Mouse (Mus musculus) hindbrain, embryonic 12.5 days (tissue): ENCODE data around the gene Gm20219. TPM values are rescaled to one million over a fixed set of nuclear protein-coding genes. Genes with fewer than 3 reads are reported as not detected.
A peak's percentile ranks its signal among the peaks of the same experiment; 100 is the strongest.

ENCODE experiments used
- ATAC-seq: fragments of 200-750 bp; cut with Nextera tagmentation; 2 replicates; pipeline ENCODE4 v1.8.0; 2017; ENCODE audit warnings: moderate TSS enrichment; ENCODE audit not compliant: low FRiP score
- H3K27ac ChIP-seq: fragments of 300-500 bp; sonication (generic); 2 replicates; pipeline ENCODE4 v1.5.1; 2016; ENCODE audit warnings: mild to moderate bottlenecking
- H3K27me3 ChIP-seq: fragments of 300-500 bp; sonication (generic); 2 replicates; pipeline ENCODE4 v1.6.1; 2016; ENCODE audit warnings: mild to moderate bottlenecking
- H3K36me3 ChIP-seq: fragments of 300-500 bp; sonication (generic); 2 replicates; pipeline ENCODE4 v1.6.1; 2016; ENCODE audit warnings: mild to moderate bottlenecking
- H3K4me1 ChIP-seq: fragments of 300-500 bp; sonication (generic); 2 replicates; pipeline ENCODE4 v1.6.1; 2016
- H3K4me2 ChIP-seq: fragments of 300-500 bp; sonication (generic); replicated peaks from 2 replicates; pipeline ENCODE4 v1.6.1; 2016; ENCODE audit warnings: mild to moderate bottlenecking
- H3K4me3 ChIP-seq: fragments of 300-500 bp; sonication (generic); 2 replicates; pipeline ENCODE4 v1.5.1; 2016; ENCODE audit warnings: mild to moderate bottlenecking
- H3K9ac ChIP-seq: fragments of 300-500 bp; sonication (generic); 2 replicates; pipeline ENCODE4 v1.6.1; 2016; ENCODE audit warnings: mild to moderate bottlenecking, moderate library complexity
- H3K9me3 ChIP-seq: fragments of 300-500 bp; sonication (generic); replicated peaks from 2 replicates; pipeline ENCODE4 v1.6.1; 2016; ENCODE audit warnings: mild to moderate bottlenecking
- WGBS: fragments of 180-500 bp; shearing (Covaris S2); methylation state at CpG from one replicate; pipeline ENCODE4 v1.1.7; 2016; 5-methylcytosine and 5-hydroxymethylcytosine counted together
- polyA plus RNA-seq: library from polyadenylated mRNA; unstranded; fragments of >200 nt; fragmentation: Nextera tagmentation; extraction: Ambion mirVana; gene quantifications from 2 replicates; pipeline ENCODE4 v1.2.1, GENCODE M21; 2016

The Gm20219 gene
- polyA plus RNA-seq, 1 experiment from 2014 or later = 2.0 TPM

- Histone ChIP-seq H3K27ac (no peak overlapping the region), H3K4me1 (0 out of 2 replicates have a peak, but pooled peaks cover 3% of the 10 kb centered on the region), H3K36me3 (peaks cover 91% of the 10 kb centered on the region), H3K27me3 (no peaks in the 10 kb centered on the region), H3K9me3 (no peaks in the 10 kb centered on the region), H3K4me2 (no peak overlapping the region), H3K9ac (no peak overlapping the region), H3K4me3 (no peak overlapping the region)
- 93% methylated on average over 3 of the region's 3 CpGs for WGBS
- ATAC-seq = no peak
Observed at GRCm38 (mm10) chr17:56572939-56573338, 18.8 kb upstream of the Gm20219 start.

GRCm38 (mm10) chr17:56572154-56572553 lies 18.0 kb upstream of the Gm20219 start:
- H3K4me2 ChIP-seq = no peak overlapping the region
- ATAC-seq = no peak
- H3K4me3 ChIP-seq = no peak overlapping the region
- H3K4me1 ChIP-seq = 0 out of 2 replicates have a peak, but pooled peaks cover 3% of the 10 kb centered on the region
- H3K36me3 ChIP-seq = peaks cover 91% of the 10 kb centered on the region
- H3K27me3 ChIP-seq = no peaks in the 10 kb centered on the region
- H3K27ac ChIP-seq = no peak overlapping the region
- WGBS = 53% methylated on average over 1 of the region's 1 CpGs
- no peak overlapping the region for H3K9ac ChIP-seq
- no peaks in the 10 kb centered on the region for H3K9me3 ChIP-seq

GRCm38 (mm10) chr17:56570287-56570686 lies 16.1 kb upstream of the Gm20219 start:
- 84% methylated on average over 4 of the region's 4 CpGs for WGBS
- Histone ChIP-seq H3K9me3 (no peaks in the 10 kb centered on the region), H3K9ac (no peak overlapping the region), H3K27me3 (no peaks in the 10 kb centered on the region), H3K27ac (no peak overlapping the region), H3K4me2 (no peak overlapping the region), H3K4me3 (no peak overlapping the region), H3K4me1 (0 out of 2 replicates have a peak, but pooled peaks cover 3% of the 10 kb centered on the region), H3K36me3 (peaks cover 98% of the 10 kb centered on the region)
- ATAC-seq = no peak

GRCm38 (mm10) chr17:56567370-56567769 lies 13.2 kb upstream of the Gm20219 start:
- 94% methylated on average over 4 of the region's 4 CpGs for WGBS
- H3K27me3 ChIP-seq = no peaks in the 10 kb centered on the region
- ATAC-seq = no peak
- H3K4me2 ChIP-seq = no peak overlapping the region
- peaks cover 100% of the 10 kb centered on the region for H3K36me3 ChIP-seq
- H3K9ac ChIP-seq = no peak overlapping the region
- no peak overlapping the region for H3K4me3 ChIP-seq
- H3K27ac ChIP-seq = no peak overlapping the region
- 0 out of 2 replicates have a peak, but pooled peaks cover under 1% of the 10 kb centered on the region for H3K4me1 ChIP-seq
- H3K9me3 ChIP-seq = no peaks in the 10 kb centered on the region

- H3K9me3 ChIP-seq = no peaks in the 10 kb centered on the region
- H3K27me3 ChIP-seq = no peaks in the 10 kb centered on the region
- H3K4me1 ChIP-seq = no peaks in the 10 kb centered on the region
- no peak overlapping the region for H3K27ac ChIP-seq
- whole genome bisulfite sequencing = 96% methylated on average over 5 of the region's 5 CpGs
- H3K9ac ChIP-seq = no peak overlapping the region
- no peak for ATAC-seq
- H3K4me3 ChIP-seq = no peak overlapping the region
- H3K4me2 ChIP-seq = no peak overlapping the region
- peaks cover 100% of the 10 kb centered on the region for H3K36me3 ChIP-seq
Observed at GRCm38 (mm10) chr17:56566918-56567317, 12.7 kb upstream of the Gm20219 start.

- H3K4me3 ChIP-seq = no peak overlapping the region
- no peaks in the 10 kb centered on the region for H3K9me3 ChIP-seq
- H3K4me2 ChIP-seq = no peak overlapping the region
- H3K36me3 ChIP-seq = peaks cover 100% of the 10 kb centered on the region
- ATAC-seq = no peak
- H3K27me3 ChIP-seq = no peaks in the 10 kb centered on the region
- no peak overlapping the region for H3K27ac ChIP-seq
- H3K9ac ChIP-seq = no peak overlapping the region
- no peaks in the 10 kb centered on the region for H3K4me1 ChIP-seq
- 95% methylated on average over 29 of the region's 29 CpGs for WGBS
Observed at GRCm38 (mm10) chr17:56566293-56566692, 12.1 kb upstream of the Gm20219 start.

GRCm38 (mm10) chr17:56561866-56562265 lies 7.7 kb upstream of the Gm20219 start:
- Histone ChIP-seq H3K27me3 (no peaks in the 10 kb centered on the region), H3K4me3 (no peak overlapping the region), H3K9me3 (no peaks in the 10 kb centered on the region), H3K9ac (no peak overlapping the region), H3K4me2 (no peak overlapping the region), H3K36me3 (peaks cover 63% of the 10 kb centered on the region), H3K4me1 (no peaks in the 10 kb centered on the region), H3K27ac (no peak overlapping the region)
- no peak for ATAC-seq
- WGBS = 95% methylated on average over 2 of the region's 2 CpGs

- no peaks in the 10 kb centered on the region for H3K27me3 ChIP-seq
- no peak overlapping the region for H3K4me3 ChIP-seq
- no peak overlapping the region for H3K27ac ChIP-seq
- H3K9ac ChIP-seq = no peak overlapping the region
- no peaks in the 10 kb centered on the region for H3K9me3 ChIP-seq
- H3K4me2 ChIP-seq = no peak overlapping the region
- H3K4me1 ChIP-seq = no peaks in the 10 kb centered on the region
- H3K36me3 ChIP-seq = peaks cover 46% of the 10 kb centered on the region
- WGBS = 80% methylated on average over 1 of the region's 1 CpGs
- ATAC-seq = no peak
Observed at GRCm38 (mm10) chr17:56560131-56560530, 5.9 kb upstream of the Gm20219 start.

GRCm38 (mm10) chr17:56559386-56559785 lies 5.2 kb upstream of the Gm20219 start:
- H3K27me3 ChIP-seq = no peaks in the 10 kb centered on the region
- H3K36me3 ChIP-seq = peaks cover 39% of the 10 kb centered on the region
- H3K9me3 ChIP-seq = no peaks in the 10 kb centered on the region
- H3K27ac ChIP-seq = no peak overlapping the region
- no peak overlapping the region for H3K4me2 ChIP-seq
- WGBS = 81% methylated on average over 3 of the region's 3 CpGs
- H3K9ac ChIP-seq = no peak overlapping the region
- ATAC-seq = no peak
- H3K4me3 ChIP-seq = no peak overlapping the region
- no peaks in the 10 kb centered on the region for H3K4me1 ChIP-seq

- Histone ChIP-seq H3K9ac (no peak overlapping the region), H3K27me3 (no peaks in the 10 kb centered on the region), H3K4me2 (no peak overlapping the region), H3K4me1 (no peaks in the 10 kb centered on the region), H3K27ac (no peak overlapping the region), H3K4me3 (no peak overlapping the region), H3K9me3 (no peaks in the 10 kb centered on the region), H3K36me3 (peaks cover 29% of the 10 kb centered on the region)
- ATAC-seq = peak; percentile 67
- 41% methylated on average over 3 of the region's 3 CpGs for WGBS
Observed at GRCm38 (mm10) chr17:56558448-56558847, 4.3 kb upstream of the Gm20219 start.

GRCm38 (mm10) chr17:56552781-56553363 lies 1.3 kb downstream of the Gm20219 start:
- 59% methylated on average over 5 of the region's 5 CpGs for WGBS
- no peaks in the 10 kb centered on the region for H3K36me3 ChIP-seq

GRCm38 (mm10) chr17:56551841-56552581 lies 2.2 kb downstream of the Gm20219 start:
- no peak overlapping the region for H3K4me2 ChIP-seq
- 22% methylated on average over 6 of the region's 6 CpGs for WGBS
- H3K36me3 ChIP-seq = no peaks in the 10 kb centered on the region
- H3K4me3 ChIP-seq = no peak overlapping the region
- no peak overlapping the region for H3K9ac ChIP-seq
- ATAC-seq = peak; percentile 87
- peak overlapping the region; percentile 86 for H3K27ac ChIP-seq
- H3K9me3 ChIP-seq = no peaks in the 10 kb centered on the region
- H3K4me1 ChIP-seq = peaks cover 36% of the 10 kb centered on the region
- no peaks in the 10 kb centered on the region for H3K27me3 ChIP-seq

More at GRCm38 (mm10) chr17:56552781-56553363, 1.3 kb downstream of the Gm20219 start:
- Histone ChIP-seq H3K27me3 (no peaks in the 10 kb centered on the region), H3K9me3 (no peaks in the 10 kb centered on the region), H3K27ac (peak overlapping the region; percentile 86), H3K4me3 (no peak overlapping the region), H3K9ac (no peak overlapping the region), H3K4me2 (no peak overlapping the region), H3K4me1 (peaks cover 31% of the 10 kb centered on the region)
- ATAC-seq = peak; percentile 3; the same call in 1 of the 2 replicates
